Mouse (Mus musculus) T-helper 2 cell (primary cell): ENCODE results near the gene Rerg.

Experiments used
- in situ Hi-C: fragments of 300-600 bp; cut with MboI, MseI; formaldehyde crosslinking; loops from one replicate; pipeline ENCODE4 v1.15.1; 2025; ENCODE audit warnings: high pct_unique_total_duplicates

Rerg gene

GRCm38 (mm10) chr6:137163571-137163970, 6.7 kb downstream of the Rerg start:
- in situ Hi-C loops, result loop anchor here (25.0 kb wide), 1 partner anchor 276 kb away; the partner anchor contains the start of gene Mgp

- in situ Hi-C loops, result loop anchor here (25.0 kb wide), 1 partner anchor 276 kb away; the partner anchor contains the start of gene Mgp
Observed at GRCm38 (mm10) chr6:137163061-137163460, 7.2 kb downstream of the Rerg start.

GRCm38 (mm10) chr6:137162481-137162880, 7.8 kb downstream of the Rerg start:
- in situ Hi-C loops, result loop anchor here (25.0 kb wide), 1 partner anchor 275 kb away; the partner anchor contains the start of gene Mgp

DNA sequence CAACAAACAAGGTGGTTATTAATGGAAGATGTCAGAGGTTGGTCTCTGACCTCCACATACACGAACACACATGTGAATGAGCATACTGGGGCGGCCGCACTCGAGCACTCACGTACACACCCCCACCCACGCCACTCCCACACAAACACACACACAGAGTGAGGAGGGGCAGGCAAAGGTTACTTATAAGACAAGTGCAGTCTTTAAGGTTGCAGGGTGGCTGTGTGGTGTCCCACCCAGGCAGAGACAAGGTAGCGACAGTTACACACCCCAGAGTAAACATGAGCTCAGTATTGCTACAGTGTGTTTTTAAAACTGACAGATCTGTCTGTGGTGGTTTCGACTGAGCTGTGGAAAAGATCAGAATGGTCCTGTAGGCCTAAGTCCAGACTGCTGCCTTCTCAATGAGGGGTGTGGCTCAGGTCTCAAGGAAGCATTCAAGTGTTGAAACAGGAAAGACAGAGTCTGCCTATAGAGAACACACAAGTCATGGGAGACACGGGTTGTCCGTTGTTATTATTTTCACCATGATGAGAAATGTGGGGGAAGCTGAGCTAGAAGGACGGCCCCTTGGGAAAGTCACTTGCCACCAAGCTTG, 8.7 kb downstream of the Rerg start:
- in situ Hi-C loops, result loop anchor here (25.0 kb wide), 1 partner anchor 274 kb away; the partner anchor contains the start of gene Mgp

DNA sequence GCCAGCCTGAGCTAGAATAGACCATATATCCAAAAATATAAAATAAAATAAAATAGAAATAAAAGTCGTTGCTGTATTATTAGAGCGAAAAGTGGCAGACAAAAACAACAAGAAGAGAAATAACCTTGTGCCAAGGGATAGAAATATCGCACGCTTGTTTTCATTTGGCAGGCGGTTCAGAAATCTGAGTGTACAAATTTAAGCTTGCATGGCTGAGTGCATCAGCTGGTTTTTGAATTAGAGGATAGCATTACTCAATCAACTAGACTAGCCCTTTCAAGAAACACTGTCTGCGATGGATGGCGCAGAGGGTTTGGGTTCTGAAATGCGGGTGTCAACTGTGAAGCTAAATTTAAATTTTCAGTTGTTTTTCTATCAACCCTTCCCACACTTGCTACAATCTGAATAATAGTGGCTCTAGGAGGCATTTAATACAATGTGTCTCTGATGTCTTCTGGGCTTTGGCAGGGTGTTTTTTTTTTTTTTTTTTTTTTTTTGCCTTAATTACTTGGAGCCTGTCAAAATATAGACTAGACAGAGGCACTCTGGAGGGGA, 10.8 kb downstream of the Rerg start:
- in situ Hi-C loops, result loop anchor here (25.0 kb wide), 1 partner anchor 272 kb away; the partner anchor contains the start of gene Mgp

GRCm38 (mm10) chr6:137156437-137157219, 13.7 kb downstream of the Rerg start:
- in situ Hi-C loops, result loop anchor here (25.0 kb wide), 1 partner anchor 269 kb away; the partner anchor contains the start of gene Mgp

DNA sequence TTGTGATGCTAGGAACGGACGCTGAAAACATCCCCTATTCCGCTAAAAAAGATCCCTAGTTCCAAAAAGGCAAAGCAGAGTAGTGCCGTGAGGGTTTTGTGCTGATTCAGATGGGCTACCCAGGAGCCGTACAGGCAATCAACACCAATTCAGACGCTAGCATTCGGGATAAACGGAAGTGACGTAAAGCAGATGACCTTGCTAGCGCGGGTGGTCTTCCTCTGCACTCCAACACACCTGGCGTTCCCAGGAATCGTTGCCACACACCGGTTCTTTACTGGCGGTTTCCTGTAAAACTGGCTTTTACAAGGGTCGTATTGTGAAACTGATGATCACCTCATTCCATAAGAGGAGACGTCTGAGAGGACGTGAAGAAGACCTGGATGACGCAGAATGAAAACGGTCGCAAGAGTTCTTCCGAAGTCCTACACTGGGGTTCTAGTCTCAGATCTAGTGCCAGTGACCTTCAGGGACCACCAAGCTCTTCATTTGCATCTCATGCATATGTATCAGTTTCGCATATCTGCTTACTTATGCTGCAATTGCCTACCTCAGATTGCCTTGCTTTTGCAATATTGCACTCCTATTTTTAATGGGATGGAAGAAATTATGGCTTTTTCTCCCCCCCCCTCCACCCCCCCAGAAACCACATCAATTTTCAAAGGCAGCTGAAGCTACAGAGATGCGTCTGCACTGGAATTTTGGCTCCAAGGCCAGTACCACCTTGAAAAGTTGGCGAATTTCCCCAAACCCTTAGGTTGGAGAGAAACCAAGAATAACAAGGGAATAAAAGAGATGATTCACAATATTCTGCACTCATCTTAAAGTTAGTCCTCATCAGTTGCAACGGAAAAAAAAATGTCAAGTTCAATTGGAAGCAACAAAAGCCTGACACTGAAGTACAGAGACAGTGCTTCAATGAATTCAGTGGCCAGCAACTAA, 14.8 kb downstream of the Rerg start:
- in situ Hi-C loops, result loop anchor here (25.0 kb wide), 1 partner anchor 268 kb away; the partner anchor contains the start of gene Mgp

- in situ Hi-C loops, result loop anchor here (25.0 kb wide), 1 partner anchor 266 kb away; the partner anchor contains the start of gene Mgp
Observed at GRCm38 (mm10) chr6:137153021-137153420, 17.3 kb downstream of the Rerg start.

DNA sequence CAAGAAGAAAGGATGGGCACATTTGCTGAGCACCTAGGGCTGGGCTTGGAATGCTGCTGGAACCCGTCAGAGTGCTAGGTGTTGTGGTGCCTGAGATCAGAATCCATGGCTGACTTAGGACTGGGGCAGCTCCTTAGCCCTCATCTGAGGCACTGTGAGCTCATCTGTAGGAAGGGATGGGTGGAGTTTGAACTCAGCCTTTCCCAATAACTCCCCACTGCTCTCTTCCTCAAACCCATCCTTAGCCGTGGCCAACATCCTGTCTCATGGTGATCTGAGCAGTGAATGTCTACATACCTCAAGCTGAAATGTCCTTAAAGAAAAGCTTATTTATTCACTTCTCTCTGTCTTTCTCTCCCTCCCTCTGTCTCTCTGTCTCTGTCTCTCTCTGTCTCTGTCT, 19.3 kb downstream of the Rerg start:
- in situ Hi-C loops, result loop anchor here (25.0 kb wide), 1 partner anchor 264 kb away; the partner anchor contains the start of gene Mgp

GRCm38 (mm10) chr6:137149833-137150232, 20.5 kb downstream of the Rerg start:
- in situ Hi-C loops, result loop anchor here (25.0 kb wide), 1 partner anchor 263 kb away; the partner anchor contains the start of gene Mgp

DNA sequence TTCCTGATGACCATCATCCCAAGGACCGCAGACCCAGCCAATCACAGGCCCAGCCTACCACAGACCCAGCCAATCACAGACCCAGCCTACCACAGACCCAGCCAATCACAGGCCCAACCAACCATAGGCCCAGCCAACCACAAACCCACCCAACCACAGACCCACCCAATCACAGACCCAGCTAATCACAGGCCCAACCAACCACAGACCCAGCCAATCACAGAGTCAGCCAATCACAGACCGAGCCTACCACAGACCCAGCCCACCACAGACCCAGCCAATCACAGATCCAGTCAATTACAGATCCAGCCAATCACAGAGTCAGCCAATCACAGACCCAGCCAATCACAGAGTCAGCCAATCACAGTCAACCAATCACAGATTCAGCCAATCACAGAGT, 23.4 kb downstream of the Rerg start:
- in situ Hi-C loops, result no loop called here

DNA sequence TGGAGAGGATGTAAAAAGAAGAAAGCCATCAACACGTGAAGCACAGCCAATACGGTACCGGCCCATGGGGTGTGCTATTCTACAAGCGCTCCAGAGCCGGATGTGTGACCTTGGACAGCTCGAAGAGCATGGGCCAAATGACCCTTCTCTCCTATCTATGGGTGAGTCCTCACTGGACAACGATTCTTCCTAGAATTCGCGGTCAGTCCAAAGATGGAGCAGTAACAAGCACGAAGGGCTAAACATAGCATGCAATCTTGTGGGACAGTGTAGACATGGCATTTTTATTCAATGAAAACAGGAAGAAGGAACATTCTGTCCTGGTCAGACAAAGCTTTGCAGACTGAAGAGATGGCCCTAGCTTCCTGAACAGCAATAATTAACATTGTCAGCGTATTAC, 24.7 kb downstream of the Rerg start:
- in situ Hi-C loops, result no loop called here

DNA sequence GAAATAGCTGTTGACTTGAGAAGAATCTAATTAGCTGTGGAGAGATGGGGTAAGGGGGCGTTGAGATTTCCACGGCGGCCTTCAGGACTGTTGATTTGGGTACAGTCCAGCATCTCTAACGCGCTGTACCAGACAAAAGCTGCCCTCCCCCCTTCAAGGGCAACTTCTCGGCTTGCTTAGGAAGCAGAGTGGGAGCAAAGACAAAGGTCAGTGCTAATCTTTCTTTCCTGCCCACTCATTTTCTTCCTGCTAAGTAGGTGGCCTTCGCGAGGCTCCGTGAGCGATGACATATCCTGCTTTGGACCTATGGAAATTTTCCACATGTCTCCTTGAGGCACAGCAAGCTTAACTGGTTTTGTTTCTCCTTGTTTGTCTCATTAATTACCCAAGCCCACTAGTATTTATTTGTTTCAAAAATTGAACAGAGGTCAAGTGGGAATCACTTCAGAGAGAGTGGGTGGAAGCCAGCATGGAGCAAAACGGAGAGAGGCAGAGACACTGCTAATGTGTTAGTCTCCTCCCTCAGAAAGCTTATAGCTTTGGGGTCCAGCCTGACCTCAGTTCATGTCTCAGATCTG, 25.2 kb downstream of the Rerg start:
- in situ Hi-C loops, result no loop called here

DNA sequence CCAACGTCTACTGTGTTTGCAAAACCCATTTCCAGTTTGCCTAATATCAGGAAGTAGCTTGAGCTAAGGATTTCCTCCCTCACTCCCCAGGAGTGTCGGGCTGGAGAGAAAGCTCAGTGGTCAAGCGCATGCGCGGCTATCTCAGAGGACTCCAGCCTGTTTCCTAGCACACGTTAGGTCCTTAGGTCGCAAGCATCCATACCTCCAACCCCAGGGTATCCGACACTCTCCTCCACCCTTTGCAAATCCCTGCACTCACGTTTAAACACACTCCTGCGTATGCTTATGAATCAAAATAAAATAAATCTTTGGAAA, 25.8 kb downstream of the Rerg start:
- in situ Hi-C loops, result no loop called here

DNA sequence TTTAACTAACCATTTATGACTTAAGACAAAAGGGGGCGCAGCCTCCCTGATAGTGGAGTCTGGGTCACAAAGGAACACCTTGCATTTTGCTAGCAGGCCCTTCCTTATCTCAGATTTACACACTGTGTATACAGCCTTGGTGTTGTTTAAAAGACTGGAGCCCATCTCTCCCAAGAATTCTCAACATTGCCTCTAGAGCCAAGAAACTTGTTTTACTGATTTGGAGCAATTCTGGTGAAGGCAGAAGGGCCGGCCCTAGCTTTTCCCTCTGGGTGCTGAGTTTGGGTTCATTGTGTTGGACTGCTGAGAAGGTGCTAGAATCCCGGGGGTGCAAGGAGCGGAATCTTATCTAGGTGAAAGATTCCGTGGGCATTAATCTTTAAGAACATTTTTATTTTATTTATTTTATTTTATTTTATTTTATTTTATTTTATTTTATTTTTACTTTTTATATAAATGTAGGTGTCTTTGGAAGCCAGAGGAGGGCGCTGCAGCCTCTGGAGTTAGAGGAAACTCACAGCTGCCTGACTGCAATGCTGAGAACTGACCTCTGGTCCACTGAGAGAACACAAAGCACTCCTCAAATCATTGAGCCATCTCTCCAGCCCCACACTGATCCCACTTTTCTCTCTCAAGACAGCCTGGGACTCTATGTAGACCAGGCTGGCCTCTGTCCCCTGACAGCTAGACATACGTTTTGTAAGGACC, 26.3 kb downstream of the Rerg start:
- in situ Hi-C loops, result no loop called here

DNA sequence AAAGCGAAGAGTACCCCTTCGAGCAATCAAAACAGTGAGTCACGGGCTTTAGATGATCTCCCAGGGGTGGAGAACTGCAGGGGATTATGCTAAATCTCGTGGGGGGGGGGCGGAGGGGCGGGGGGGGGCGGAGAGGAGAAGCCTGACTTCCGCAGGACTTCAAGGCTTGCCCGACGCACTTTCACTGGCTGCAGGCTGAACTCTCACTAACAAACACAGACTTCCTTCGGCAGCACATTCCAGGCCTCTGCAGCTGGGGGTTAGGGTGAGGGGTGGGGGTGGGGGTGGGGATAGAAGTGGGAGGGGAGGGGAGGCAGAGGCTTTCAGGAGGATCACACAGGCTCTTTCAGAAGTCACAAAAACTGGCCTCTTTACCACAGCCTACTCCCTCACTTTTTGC, 27.5 kb downstream of the Rerg start:
- in situ Hi-C loops, result no loop called here

- in situ Hi-C loops, result no loop called here
Observed at GRCm38 (mm10) chr6:137141247-137141820, 29.0 kb downstream of the Rerg start.

DNA sequence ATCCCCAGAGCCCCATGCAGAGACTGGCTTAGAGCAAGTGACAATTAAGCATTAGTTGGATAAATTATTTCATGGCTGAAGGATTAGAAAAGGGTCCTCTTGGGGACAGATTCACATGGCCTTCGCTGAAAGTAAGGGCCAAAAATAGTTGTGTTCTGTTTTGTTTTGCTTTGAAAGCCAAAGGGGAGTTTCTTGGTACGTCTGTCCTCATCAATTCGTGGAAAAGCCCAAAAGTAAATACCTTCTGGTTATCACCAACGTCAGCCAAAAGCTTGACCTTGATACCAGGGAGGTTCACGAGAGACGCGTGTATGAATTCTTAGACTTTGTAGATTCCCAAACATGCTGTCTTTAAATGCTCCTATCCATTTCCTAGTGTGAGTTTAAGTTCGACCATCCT, 31.5 kb downstream of the Rerg start:
- in situ Hi-C loops, result no loop called here

GRCm38 (mm10) chr6:137138391-137138790, 31.9 kb downstream of the Rerg start:
- in situ Hi-C loops, result no loop called here

GRCm38 (mm10) chr6:137136401-137136800, 33.9 kb downstream of the Rerg start:
- in situ Hi-C loops, result no loop called here
